Mouse (Mus musculus) lung, embryonic 14.5 days (tissue): ENCODE measurements around the gene Rsph14. TPM values are rescaled to one million over a fixed set of nuclear protein-coding genes. Genes with fewer than 3 reads are reported as not detected.

Experiments used
- ATAC-seq: fragments of 200-750 bp; cut with Nextera tagmentation; 2 replicates; pipeline ENCODE4 v1.8.0; 2017; ENCODE audit warnings: mild to moderate bottlenecking, moderate TSS enrichment, moderate library complexity; ENCODE audit not compliant: insufficient read depth
- DNase-seq: peaks from one replicate; pipeline ENCODE4 v3.0.0-alpha.2; 2015
- H3K27ac ChIP-seq: fragments of 300-500 bp; sonication (generic); 2 replicates; pipeline ENCODE4 v1.5.1; 2014; ENCODE audit warnings: low read depth, mild to moderate bottlenecking, moderate library complexity
- H3K27me3 ChIP-seq: fragments of 300-500 bp; sonication (generic); 2 replicates; pipeline ENCODE4 v1.6.1; 2014; ENCODE audit warnings: low read length, control low read depth; ENCODE audit not compliant: insufficient read depth
- H3K36me3 ChIP-seq: fragments of 300-500 bp; sonication (generic); 2 replicates; pipeline ENCODE4 v1.6.1; 2014; ENCODE audit warnings: control low read depth; ENCODE audit not compliant: insufficient read depth
- H3K4me1 ChIP-seq: fragments of 300-500 bp; sonication (generic); 2 replicates; pipeline ENCODE4 v1.6.1; 2014; ENCODE audit warnings: antibody characterized with exemption, control low read depth; ENCODE audit not compliant: insufficient read depth
- H3K4me2 ChIP-seq: fragments of 300-500 bp; sonication (generic); 2 replicates; pipeline ENCODE4 v1.6.1; 2014; ENCODE audit warnings: mild to moderate bottlenecking
- H3K4me3 ChIP-seq: fragments of 300-500 bp; sonication (generic); 2 replicates; pipeline ENCODE4 v1.5.1; 2014; ENCODE audit warnings: low read depth, low read length
- H3K9ac ChIP-seq: fragments of 300-500 bp; sonication (generic); 2 replicates; pipeline ENCODE4 v1.6.1; 2014
- H3K9me3 ChIP-seq: fragments of 300-500 bp; sonication (generic); 2 replicates; pipeline ENCODE4 v1.6.1; 2016; ENCODE audit warnings: low read depth, low read length, control low read depth
- CTCF ChIP-seq: IDR thresholded peaks from 2 replicates; pipeline ENCODE4 v1.5.1; 2016; ENCODE audit warnings: antibody characterized with exemption, low read depth
- WGBS: fragments of 180-500 bp; shearing (Covaris S2); extraction: QIAGEN DNeasy Blood & Tissue Kit; methylation state at CpG from one replicate; pipeline ENCODE4 v1.1.7; 2014; 5-methylcytosine and 5-hydroxymethylcytosine counted together
- polyA plus RNA-seq: library from polyadenylated mRNA; unstranded; fragments of >200 nt; fragmentation: Nextera tagmentation; extraction: Ambion mirVana; gene quantifications from 2 replicates; pipeline ENCODE4 v1.2.1, GENCODE M21; 2014

Rsph14 gene
- polyA plus RNA-seq, 1 experiment from 2014 or later, result not detected

GRCm38 (mm10) chr10:75036883-75037379, 4.5 kb upstream of the Rsph14 start, which contains the start of gene Rab36:
Gene Rab36 (plus strand): TSS chr10:75037058.
- WGBS, result under 1% methylated on average over 36 of the region's 36 CpGs
- peak; percentile 100 for DNase-seq
- Histone ChIP-seq H3K4me3 (peak within 1 kb of the TSS; percentile 46), H3K27ac (peak within 1 kb of the TSS; percentile 61; the same call in 1 of the 2 replicates), H3K4me1 (0 out of 2 replicates have a peak, but pooled peaks cover 2% of the 10 kb centered on the region), H3K4me2 (peak within 1 kb of the TSS; percentile 61), H3K27me3 (no peaks in the 10 kb centered on the region), H3K36me3 (no peaks in the 10 kb centered on the region), H3K9ac (peak within 1 kb of the TSS; percentile 45), H3K9me3 (no peaks in the 10 kb centered on the region)
- peak; percentile 98 for ATAC-seq
- TF ChIP-seq CTCF, result no peak

- Histone ChIP-seq H3K9ac (no peak overlapping the region), H3K36me3 (no peaks in the 10 kb centered on the region), H3K27ac (no peak overlapping the region), H3K9me3 (no peaks in the 10 kb centered on the region), H3K27me3 (no peaks in the 10 kb centered on the region), H3K4me2 (no peak overlapping the region), H3K4me3 (no peak overlapping the region), H3K4me1 (no peaks in the 10 kb centered on the region)
- ATAC-seq (no peak), DNase-seq (no peak)
- TF ChIP-seq CTCF, result no peak
- 47% methylated on average over 5 of the region's 5 CpGs for WGBS
Measured at GRCm38 (mm10) chr10:75031345-75032114, 856 bp downstream of the Rsph14 start.

GRCm38 (mm10) chr10:75030234-75030633, 2.2 kb downstream of the Rsph14 start:
- H3K36me3 ChIP-seq, result no peaks in the 10 kb centered on the region
- H3K4me1 ChIP-seq, result no peaks in the 10 kb centered on the region
- H3K4me3 ChIP-seq, result no peak overlapping the region
- ATAC-seq (no peak), DNase-seq (no peak)
- H3K27ac ChIP-seq, result no peak overlapping the region
- WGBS, result 82% methylated on average over 3 of the region's 3 CpGs
- TF ChIP-seq CTCF, result no peak
- H3K4me2 ChIP-seq, result no peak overlapping the region
- H3K9me3 ChIP-seq, result no peaks in the 10 kb centered on the region
- no peaks in the 10 kb centered on the region for H3K27me3 ChIP-seq
- H3K9ac ChIP-seq, result no peak overlapping the region

- no peaks in the 10 kb centered on the region for H3K36me3 ChIP-seq
- TF ChIP-seq CTCF, result no peak
- WGBS, result 87% methylated on average over 3 of the region's 3 CpGs
- ATAC-seq, result no peak
- H3K4me1 ChIP-seq, result no peaks in the 10 kb centered on the region
- H3K9ac ChIP-seq, result no peak overlapping the region
- H3K27ac ChIP-seq, result no peak overlapping the region
- no peaks in the 10 kb centered on the region for H3K9me3 ChIP-seq
- no peak overlapping the region for H3K4me2 ChIP-seq
- no peak for DNase-seq
- H3K4me3 ChIP-seq, result no peak overlapping the region
- H3K27me3 ChIP-seq, result no peaks in the 10 kb centered on the region
Measured at GRCm38 (mm10) chr10:75029677-75030076, 2.7 kb downstream of the Rsph14 start.

- 70% methylated on average over 8 of the region's 8 CpGs for WGBS
- DNase-seq (no peak), ATAC-seq (no peak)
- no peak overlapping the region for H3K27ac ChIP-seq
- H3K9ac ChIP-seq, result no peak overlapping the region
- H3K4me3 ChIP-seq, result no peak overlapping the region
- H3K4me2 ChIP-seq, result no peak overlapping the region
- no peaks in the 10 kb centered on the region for H3K4me1 ChIP-seq
- TF ChIP-seq CTCF, result no peak
- no peaks in the 10 kb centered on the region for H3K36me3 ChIP-seq
- no peaks in the 10 kb centered on the region for H3K27me3 ChIP-seq
- no peaks in the 10 kb centered on the region for H3K9me3 ChIP-seq
Measured at GRCm38 (mm10) chr10:75028743-75029142, 3.6 kb downstream of the Rsph14 start.

GRCm38 (mm10) chr10:75026491-75026890, 5.9 kb downstream of the Rsph14 start:
- Histone ChIP-seq H3K4me2 (no peak overlapping the region), H3K9me3 (no peaks in the 10 kb centered on the region), H3K27me3 (no peaks in the 10 kb centered on the region), H3K4me1 (no peaks in the 10 kb centered on the region), H3K27ac (no peak overlapping the region), H3K4me3 (no peak overlapping the region), H3K36me3 (no peaks in the 10 kb centered on the region), H3K9ac (no peak overlapping the region)
- no peak for DNase-seq
- ATAC-seq, result no peak
- 64% methylated on average over 8 of the region's 8 CpGs for WGBS
- TF ChIP-seq CTCF, result no peak

- Histone ChIP-seq H3K4me3 (no peak overlapping the region), H3K4me2 (no peak overlapping the region), H3K27ac (no peak overlapping the region), H3K9ac (no peak overlapping the region), H3K9me3 (no peaks in the 10 kb centered on the region), H3K27me3 (no peaks in the 10 kb centered on the region), H3K4me1 (no peaks in the 10 kb centered on the region), H3K36me3 (no peaks in the 10 kb centered on the region)
- TF ChIP-seq CTCF, result peak; percentile 91
- WGBS, result 6% methylated on average over 6 of the region's 6 CpGs
- DNase-seq (peak; percentile 87), ATAC-seq (peak; percentile 55; the same call in 1 of the 2 replicates)
Measured at GRCm38 (mm10) chr10:75021138-75021537, 11.2 kb downstream of the Rsph14 start.
